Mouse (Mus musculus) hindbrain, embryonic 10.5 days (tissue): ENCODE measurements at regions not wholly inside any gene's neighbourhood (a gene's known extent, or its start where the extent isn't known, plus 50 kb on each side); places are given as distances from the start of the nearest gene placed in this dataset.

Experiments
- DNase-seq: peaks from one replicate; pipeline ENCODE4 v3.0.0-alpha.2; 2017; ENCODE audit warnings: low spot score
- H3K27ac ChIP-seq: fragments of 300-500 bp; sonication (generic); 2 replicates; pipeline ENCODE4 v1.5.1; 2016; ENCODE audit warnings: mild to moderate bottlenecking, moderate library complexity
- H3K27me3 ChIP-seq: fragments of 300-500 bp; sonication (generic); 2 replicates; pipeline ENCODE4 v1.6.1; 2016; ENCODE audit warnings: mild to moderate bottlenecking; ENCODE audit not compliant: poor library complexity, insufficient read depth, severe bottlenecking
- H3K36me3 ChIP-seq: fragments of 300-500 bp; sonication (generic); 2 replicates; pipeline ENCODE4 v1.6.1; 2016; ENCODE audit warnings: mild to moderate bottlenecking, moderate library complexity
- H3K4me1 ChIP-seq: fragments of 300-500 bp; sonication (generic); replicated peaks from 2 replicates; pipeline ENCODE4 v1.6.1; 2016; ENCODE audit warnings: mild to moderate bottlenecking
- H3K4me3 ChIP-seq: fragments of 300-500 bp; sonication (generic); 2 replicates; pipeline ENCODE4 v1.5.1; 2016; ENCODE audit warnings: mild to moderate bottlenecking, moderate library complexity
- H3K9me3 ChIP-seq: fragments of 300-500 bp; sonication (generic); 2 replicates; pipeline ENCODE4 v1.6.1; 2016; ENCODE audit warnings: mild to moderate bottlenecking, moderate library complexity
- WGBS: fragments of 180-500 bp; shearing (Covaris S2); methylation state at CpG from one replicate; pipeline ENCODE4 v1.1.7; 2016; 5-methylcytosine and 5-hydroxymethylcytosine counted together

DNA sequence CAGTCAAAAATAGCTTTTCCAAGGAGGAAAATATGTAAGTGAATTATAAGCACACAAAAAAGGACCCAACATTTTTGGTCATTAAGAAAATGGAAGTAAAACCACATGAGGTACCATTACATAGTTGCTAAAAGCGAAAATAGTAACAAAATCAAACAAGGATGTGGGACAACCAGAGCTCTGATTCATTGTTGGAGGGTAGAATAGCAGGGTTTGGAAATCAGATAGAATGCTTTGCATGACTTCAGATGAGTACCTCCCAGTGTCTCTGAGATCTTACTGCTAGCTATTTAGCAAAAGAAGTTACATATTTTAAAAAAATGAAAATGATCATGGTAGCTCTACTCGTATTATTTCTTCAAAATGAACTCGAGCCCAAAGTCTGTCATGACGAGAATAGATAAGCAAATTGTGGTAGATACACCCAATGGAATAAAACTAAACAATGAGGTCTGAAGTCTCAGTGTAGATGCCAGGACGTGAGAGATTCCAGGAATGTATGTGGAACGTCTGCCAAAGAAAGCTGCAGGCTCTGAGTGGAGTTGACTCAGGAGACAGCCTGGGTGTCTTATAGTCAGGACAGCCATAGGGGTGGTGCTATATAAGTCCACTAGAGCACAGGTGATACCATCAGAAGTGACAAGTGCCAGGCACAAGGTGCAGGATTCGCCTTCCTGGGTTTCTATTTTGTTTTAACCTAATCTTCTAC, 113.2 kb upstream of the Pbx1 start:
- no peak overlapping the region for H3K27ac ChIP-seq
- H3K4me3 ChIP-seq, result no peak overlapping the region
- H3K36me3 ChIP-seq, result no peaks in the 10 kb centered on the region
- WGBS, result 82% methylated on average over 7 of the region's 7 CpGs
- peaks cover 5% of the 10 kb centered on the region for H3K4me1 ChIP-seq
- H3K27me3 ChIP-seq, result no peaks in the 10 kb centered on the region
- DNase-seq, result no peak
- H3K9me3 ChIP-seq, result no peaks in the 10 kb centered on the region

DNA sequence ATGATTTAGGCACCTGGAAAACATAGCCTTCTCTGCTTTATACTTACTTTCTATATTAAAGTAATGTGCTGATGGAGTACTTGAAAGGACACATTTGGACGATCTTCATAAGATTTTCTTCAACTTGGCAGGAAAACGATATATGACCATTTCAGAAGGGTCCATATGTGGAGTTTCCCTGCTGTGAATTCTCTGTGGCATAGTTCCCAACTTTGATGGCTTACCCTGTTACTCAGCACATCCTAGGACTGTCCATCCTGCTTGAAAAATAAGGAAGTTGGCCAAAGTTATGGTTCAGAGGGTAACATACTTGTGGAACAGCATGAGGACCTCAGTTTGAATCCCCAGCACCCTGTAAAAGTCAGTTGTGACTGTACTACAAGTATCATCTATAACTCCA, 109.2 kb upstream of the Pbx1 start:
- WGBS, result 93% methylated on average over 2 of the region's 2 CpGs
- Histone ChIP-seq H3K27ac (no peak overlapping the region), H3K27me3 (no peaks in the 10 kb centered on the region), H3K4me1 (peaks cover 13% of the 10 kb centered on the region), H3K9me3 (no peaks in the 10 kb centered on the region), H3K4me3 (no peak overlapping the region), H3K36me3 (no peaks in the 10 kb centered on the region)
- no peak for DNase-seq

DNA sequence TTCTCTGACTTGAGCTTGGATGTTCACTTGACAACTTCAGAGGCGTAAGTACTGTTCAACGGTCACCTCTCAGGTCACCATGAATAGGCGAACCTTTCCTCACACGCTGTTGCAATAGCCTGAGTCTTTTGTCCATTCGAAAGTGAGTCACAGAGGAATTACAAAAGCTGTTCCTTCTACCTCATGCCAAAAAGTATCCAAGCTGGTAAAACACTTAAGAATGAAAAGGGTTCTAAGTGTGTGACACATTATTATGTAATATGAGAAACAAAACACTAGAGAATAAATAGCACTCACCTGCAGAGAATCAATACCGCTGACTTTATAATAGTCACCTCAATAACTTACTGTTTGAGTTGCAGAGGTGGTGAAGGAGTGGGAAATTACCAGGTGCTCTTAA, 86.0 kb upstream of the Pbx1 start:
- Histone ChIP-seq H3K36me3 (no peaks in the 10 kb centered on the region), H3K27ac (no peak overlapping the region), H3K27me3 (no peaks in the 10 kb centered on the region), H3K4me1 (no peaks in the 10 kb centered on the region), H3K4me3 (no peak overlapping the region), H3K9me3 (no peaks in the 10 kb centered on the region)
- DNase-seq, result no peak
- WGBS, result 85% methylated on average over 6 of the region's 6 CpGs

DNA sequence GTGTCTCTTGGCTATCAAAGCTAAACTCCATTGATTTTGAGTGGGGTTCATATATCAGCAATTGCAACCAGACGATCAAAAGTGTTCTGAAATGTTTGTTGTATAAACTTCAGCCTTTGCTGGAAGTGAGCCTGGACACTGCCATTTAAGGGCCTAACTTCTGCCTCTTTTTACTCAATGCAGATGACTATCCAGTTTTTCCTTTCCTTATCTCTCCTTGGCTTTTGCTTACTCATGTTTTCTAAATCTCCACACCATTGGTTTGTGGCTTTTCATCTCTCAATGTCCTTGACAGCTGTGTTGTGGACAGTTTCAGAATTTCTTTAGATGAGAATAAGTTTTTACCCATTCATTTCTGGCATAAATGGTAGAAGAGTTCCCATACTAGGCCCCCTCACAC, 74.3 kb upstream of the Pbx1 start:
- DNase-seq, result no peak
- WGBS, result 87% methylated on average over 1 of the region's 1 CpGs
- no peaks in the 10 kb centered on the region for H3K36me3 ChIP-seq

DNA sequence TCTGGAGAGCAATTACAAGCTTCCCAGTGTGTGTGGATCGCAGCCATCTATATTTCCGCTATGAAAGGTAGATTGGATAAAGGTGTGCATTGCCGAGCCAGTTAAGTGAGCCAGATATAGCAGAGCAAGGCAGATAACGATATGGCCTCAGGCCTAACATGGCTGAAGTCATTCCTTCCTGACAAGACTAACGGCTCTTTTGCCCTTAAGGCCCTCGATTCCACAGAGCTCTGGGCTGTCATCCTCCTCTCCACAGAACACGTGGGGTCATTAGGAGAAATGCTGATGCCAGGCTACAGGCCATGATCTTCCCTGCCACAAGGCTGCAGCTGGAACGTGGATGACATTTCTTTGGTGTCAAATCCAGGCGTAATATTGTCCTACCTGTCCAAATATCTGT, 72.7 kb upstream of the Pbx1 start:
- no peak overlapping the region for H3K4me3 ChIP-seq
- 84% methylated on average over 9 of the region's 9 CpGs for WGBS

More for the DNA sequence above, 74.3 kb upstream of the Pbx1 start:
- no peak overlapping the region for H3K27ac ChIP-seq
- peaks cover 9% of the 10 kb centered on the region for H3K4me1 ChIP-seq
- H3K9me3 ChIP-seq, result no peaks in the 10 kb centered on the region
- no peaks in the 10 kb centered on the region for H3K27me3 ChIP-seq
- H3K4me3 ChIP-seq, result no peak overlapping the region

DNA sequence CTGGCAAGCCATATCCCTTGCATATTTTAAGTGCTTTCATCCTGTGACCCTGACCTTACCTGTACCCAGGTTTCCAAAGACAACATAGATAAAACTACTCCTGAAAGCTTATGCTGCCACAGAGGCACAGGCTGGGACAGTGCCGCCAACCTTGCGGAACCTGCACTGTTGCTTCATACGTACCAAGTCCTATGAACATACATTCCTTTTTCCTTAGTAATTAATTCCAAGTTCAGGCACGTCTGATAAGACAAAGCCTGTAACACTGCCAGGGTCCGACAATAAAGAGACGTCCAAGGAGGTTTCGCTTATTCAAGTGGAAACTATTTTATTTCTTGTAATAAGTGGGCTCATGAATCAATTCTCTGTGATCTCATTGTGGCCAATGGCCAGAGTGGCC, 70.2 kb upstream of the Pbx1 start:
- 55% methylated on average over 7 of the region's 7 CpGs for WGBS
- DNase-seq, result no peak
- peaks cover 9% of the 10 kb centered on the region for H3K4me1 ChIP-seq

More for the DNA sequence above, 72.7 kb upstream of the Pbx1 start:
- H3K27me3 ChIP-seq, result no peaks in the 10 kb centered on the region
- no peak for DNase-seq
- no peaks in the 10 kb centered on the region for H3K9me3 ChIP-seq
- H3K27ac ChIP-seq, result no peak overlapping the region
- peaks cover 9% of the 10 kb centered on the region for H3K4me1 ChIP-seq
- H3K36me3 ChIP-seq, result no peaks in the 10 kb centered on the region

DNA sequence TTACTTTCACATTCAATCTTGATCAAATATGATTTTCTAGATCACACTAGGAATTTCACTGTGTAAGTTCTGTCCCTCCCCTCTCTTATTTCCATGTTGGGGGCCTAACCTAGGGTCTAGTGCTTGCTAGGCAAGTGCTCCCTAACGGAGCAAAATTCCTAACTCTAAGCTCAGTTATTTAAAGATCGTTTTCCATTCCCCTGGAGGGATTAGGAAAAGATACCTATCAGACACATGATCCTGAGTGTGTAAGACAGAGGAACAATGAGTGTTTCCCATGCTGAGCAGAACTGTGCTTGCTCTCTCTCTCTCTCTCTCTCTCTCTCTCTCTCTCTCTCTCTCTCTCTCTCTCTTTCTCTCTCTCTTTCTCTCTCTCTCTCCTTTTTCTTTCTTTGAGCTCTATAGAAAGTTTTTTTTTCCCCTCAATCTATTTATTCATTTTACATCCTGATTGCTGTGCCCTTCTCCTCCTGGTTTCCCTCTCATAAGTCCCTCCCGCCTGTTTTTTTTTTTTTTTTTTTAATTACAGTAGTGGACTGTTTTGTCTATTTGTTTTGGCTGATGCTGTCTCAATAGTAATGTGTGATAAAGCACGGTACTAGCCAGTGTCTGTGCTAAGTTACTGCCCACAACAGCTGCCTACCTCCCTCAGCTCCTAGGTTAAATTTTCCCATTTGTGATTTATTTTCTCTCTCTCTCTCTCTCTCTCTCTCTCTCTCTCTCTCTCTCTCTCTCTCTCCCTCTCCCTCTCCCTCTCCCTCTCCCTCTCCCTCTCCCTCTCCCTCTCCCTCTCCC, 69.5 kb upstream of the Pbx1 start:
- Histone ChIP-seq H3K4me1 (peaks cover 9% of the 10 kb centered on the region), H3K36me3 (no peaks in the 10 kb centered on the region), H3K27me3 (no peaks in the 10 kb centered on the region), H3K27ac (no peak overlapping the region), H3K4me3 (no peak overlapping the region), H3K9me3 (no peaks in the 10 kb centered on the region)
- no peak for DNase-seq
- WGBS, result 60% methylated on average over 4 of the region's 4 CpGs

More for the DNA sequence above, 70.2 kb upstream of the Pbx1 start:
- Histone ChIP-seq H3K27ac (no peak overlapping the region; the same call in 1 of the 2 replicates), H3K4me3 (no peak overlapping the region), H3K36me3 (no peaks in the 10 kb centered on the region), H3K9me3 (no peaks in the 10 kb centered on the region), H3K27me3 (no peaks in the 10 kb centered on the region)

DNA sequence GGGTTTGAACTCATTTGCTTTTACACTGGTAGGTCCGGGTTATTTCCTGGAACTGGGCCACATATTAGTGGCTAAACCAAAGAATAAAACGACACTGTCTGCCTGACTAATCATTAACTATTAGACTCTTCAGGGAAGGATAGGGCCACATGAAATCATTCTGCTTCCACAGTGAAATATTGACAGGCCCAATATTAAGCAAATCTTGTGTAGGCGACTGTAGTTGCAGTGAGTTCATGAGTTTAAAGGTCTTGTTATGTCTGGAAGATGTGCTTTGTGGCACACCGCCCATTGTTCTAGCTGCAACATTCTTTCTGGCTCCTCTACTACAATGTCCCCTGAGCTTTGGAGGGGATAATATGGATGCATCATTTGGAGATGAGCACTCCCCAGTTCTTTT, 65.7 kb upstream of the Pbx1 start:
- Histone ChIP-seq H3K4me1 (peaks cover 13% of the 10 kb centered on the region), H3K36me3 (no peaks in the 10 kb centered on the region), H3K27me3 (no peaks in the 10 kb centered on the region), H3K4me3 (no peak overlapping the region), H3K27ac (no peak overlapping the region), H3K9me3 (no peaks in the 10 kb centered on the region)
- 88% methylated on average over 4 of the region's 4 CpGs for WGBS
- DNase-seq, result no peak

DNA sequence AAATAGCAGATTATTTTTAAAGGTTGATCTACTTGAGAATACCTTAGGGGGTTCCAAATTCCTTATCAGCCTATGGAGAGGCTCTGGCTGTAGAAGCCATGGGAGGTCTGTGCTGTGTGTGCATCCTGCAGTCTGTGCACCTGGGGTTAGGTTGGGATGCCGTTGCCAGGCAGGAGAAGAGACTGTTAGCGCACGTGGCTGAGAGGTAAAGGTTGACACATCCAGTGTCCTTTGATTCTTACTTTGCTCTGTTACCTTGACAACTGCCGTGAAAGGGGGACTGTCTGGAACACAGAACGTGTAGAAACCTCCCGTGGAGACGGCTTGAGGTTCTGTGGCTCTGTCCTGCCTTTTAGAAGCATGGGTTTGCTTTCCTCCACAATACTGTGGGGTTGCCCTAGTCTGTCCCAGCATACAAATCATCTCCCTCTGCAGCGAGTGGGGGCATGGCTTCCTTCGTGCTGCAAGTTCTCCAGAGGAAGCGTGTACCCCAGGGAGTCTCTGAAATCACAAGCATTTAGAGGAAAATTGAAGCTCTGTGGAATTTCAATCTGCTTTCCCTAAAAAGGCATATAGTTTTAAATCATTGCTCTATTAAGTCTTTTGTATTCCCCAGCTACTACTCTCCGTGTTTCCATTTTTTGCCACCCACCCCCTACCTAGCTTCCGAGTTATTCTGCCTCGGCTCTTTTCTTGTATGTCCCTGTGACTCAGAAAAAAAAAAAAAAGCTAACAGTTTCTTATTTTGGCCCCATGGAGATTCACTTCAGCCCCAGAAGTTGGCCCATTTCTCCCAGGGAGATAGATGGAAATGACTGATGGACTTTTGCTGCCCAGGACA, 63.8 kb upstream of the Pbx1 start:
- DNase-seq, result no peak

DNA sequence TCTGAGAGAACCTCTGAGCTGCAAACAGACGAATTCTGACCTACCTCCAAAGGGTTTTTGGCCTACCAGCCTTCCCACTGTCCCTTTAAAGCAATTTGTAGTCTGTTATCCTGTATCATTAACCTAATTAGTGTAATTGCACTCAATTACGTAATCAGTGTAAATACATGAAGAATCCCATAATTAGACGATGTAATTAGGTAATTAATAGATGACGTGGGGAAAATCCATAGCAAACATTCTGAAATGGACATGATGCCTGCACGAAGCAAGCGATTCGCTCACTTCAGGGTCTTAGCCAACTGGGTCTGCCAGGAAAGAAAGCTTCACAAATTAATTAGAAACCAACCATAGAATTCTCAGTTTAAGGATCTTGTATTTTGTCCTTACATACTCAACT, 55.4 kb upstream of the Pbx1 start:
- DNase-seq, result no peak
- H3K9me3 ChIP-seq, result no peaks in the 10 kb centered on the region
- H3K4me3 ChIP-seq, result no peak overlapping the region
- WGBS, result 88% methylated on average over 7 of the region's 7 CpGs
- no peaks in the 10 kb centered on the region for H3K27me3 ChIP-seq
- H3K27ac ChIP-seq, result no peak overlapping the region
- no peaks in the 10 kb centered on the region for H3K36me3 ChIP-seq
- H3K4me1 ChIP-seq, result no peaks in the 10 kb centered on the region

More for the DNA sequence above, 63.8 kb upstream of the Pbx1 start:
- H3K4me3 ChIP-seq, result no peak overlapping the region
- H3K27me3 ChIP-seq, result no peaks in the 10 kb centered on the region
- WGBS, result 58% methylated on average over 13 of the region's 13 CpGs
- no peaks in the 10 kb centered on the region for H3K36me3 ChIP-seq
- H3K27ac ChIP-seq, result no peak overlapping the region
- no peaks in the 10 kb centered on the region for H3K9me3 ChIP-seq
- peaks cover 5% of the 10 kb centered on the region for H3K4me1 ChIP-seq

DNA sequence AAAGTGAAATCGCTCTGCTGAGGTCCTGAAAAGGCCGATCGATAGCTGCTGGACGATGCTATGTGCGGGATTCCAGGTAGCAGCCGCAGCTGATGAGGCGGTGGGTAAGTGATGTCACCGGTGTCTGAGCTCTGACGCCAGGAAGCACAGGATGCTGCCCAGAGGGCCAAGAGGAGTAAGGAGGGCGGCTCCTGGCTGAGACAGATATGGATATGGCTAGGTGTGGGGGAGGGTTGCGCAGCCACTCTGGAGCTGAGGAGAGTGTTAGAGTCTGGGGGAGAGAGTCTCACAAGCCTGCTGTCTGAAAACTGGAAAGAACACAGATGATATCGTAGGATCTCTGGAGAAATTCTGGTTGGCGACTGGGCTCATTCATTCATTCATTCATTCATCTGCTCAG, 51.6 kb upstream of the Pbx1 start:
- no peaks in the 10 kb centered on the region for H3K27me3 ChIP-seq
- DNase-seq, result no peak
- 84% methylated on average over 13 of the region's 13 CpGs for WGBS
- H3K4me1 ChIP-seq, result no peaks in the 10 kb centered on the region
- no peaks in the 10 kb centered on the region for H3K36me3 ChIP-seq
- no peak overlapping the region for H3K4me3 ChIP-seq
- H3K27ac ChIP-seq, result no peak overlapping the region
- no peaks in the 10 kb centered on the region for H3K9me3 ChIP-seq
